Mouse (Mus musculus) bone marrow macrophage, adult 2 months (primary cell): ENCODE results near the gene Htr6. TPM values are rescaled to one million over a fixed set of nuclear protein-coding genes. Genes with fewer than 3 reads are reported as not detected.

Experiments used
- H3K27ac ChIP-seq: 2 replicates; pipeline ENCODE4 v1.5.1; 2012; ENCODE audit warnings: low read depth, low read length; ENCODE audit not compliant: insufficient read depth
- H3K4me1 ChIP-seq: 2 replicates; pipeline ENCODE4 v1.6.1; 2012; ENCODE audit warnings: low read length; ENCODE audit not compliant: control insufficient read depth, insufficient read depth
- H3K4me3 ChIP-seq: 2 replicates; pipeline ENCODE4 v1.5.1; 2012; ENCODE audit warnings: mild to moderate bottlenecking, low read length, moderate library complexity; ENCODE audit not compliant: insufficient read depth
- CTCF ChIP-seq: IDR thresholded peaks from 2 replicates; pipeline ENCODE4 v1.5.1; 2012; ENCODE audit warnings: low read depth, mild to moderate bottlenecking, low read length, moderate library complexity
- POLR2A ChIP-seq: IDR thresholded peaks from 2 replicates; pipeline ENCODE4 v1.6.1; 2012; ENCODE audit warnings: mild to moderate bottlenecking, low read depth, low read length, borderline replicate concordance
- polyA plus RNA-seq: library from polyadenylated mRNA; stranded (reverse); fragments of >200 nt; gene quantifications from 2 replicates; pipeline ENCODE4 v1.2.4, GENCODE M21; 2012; ENCODE audit not compliant: missing spikeins, insufficient read depth, insufficient read length

Gene Htr6
- polyA plus RNA-seq, 1 experiment = not detected

- Histone ChIP-seq H3K4me1 (peaks cover 18% of the 10 kb centered on the region), H3K27ac (no peak overlapping the region), H3K4me3 (no peak overlapping the region)
- TF ChIP-seq POLR2A (no peak), CTCF (no peak)
These were observed 57.0 kb downstream of the Htr6 start for GRCm38 (mm10) chr4:139018388-139018787.

- Histone ChIP-seq H3K27ac (peak overlapping the region; percentile 52; the same call in 1 of the 2 replicates), H3K4me1 (peaks cover 22% of the 10 kb centered on the region), H3K4me3 (no peak overlapping the region)
- TF ChIP-seq POLR2A = no peak
- TF ChIP-seq CTCF = peak; percentile 68; the same call in 1 of the 2 replicates
These were observed 60.6 kb downstream of the Htr6 start for GRCm38 (mm10) chr4:139014793-139015192.

GRCm38 (mm10) chr4:139013281-139013680, 62.1 kb downstream of the Htr6 start:
- no peak overlapping the region for H3K4me3 ChIP-seq
- H3K27ac ChIP-seq = no peak overlapping the region
- peaks cover 22% of the 10 kb centered on the region for H3K4me1 ChIP-seq
- no peak for TF ChIP-seq CTCF
- TF ChIP-seq POLR2A = no peak

- H3K27ac ChIP-seq = no peak overlapping the region
- no peak overlapping the region for H3K4me3 ChIP-seq
- TF ChIP-seq CTCF (no peak), POLR2A (no peak)
- peaks cover 36% of the 10 kb centered on the region for H3K4me1 ChIP-seq
These were observed 64.1 kb downstream of the Htr6 start for GRCm38 (mm10) chr4:139011201-139011702.

Other genes starting within 250 kb of the Htr6 start
- gene Pla2g5, start 212.1 kb downstream of the Htr6 start, polyA plus RNA-seq = not detected in 2 replicates
- not detected in 2 replicates for gene Gm13030, start 201.6 kb downstream of the Htr6 start, polyA plus RNA-seq
- gene Pla2g2e, start 197.6 kb downstream of the Htr6 start, polyA plus RNA-seq = 0.96 TPM in 1 of 2 replicates, not detected in the other
- 4.8 and 8.0 TPM in 2 replicates for gene Otud3, start 161.6 kb downstream of the Htr6 start, polyA plus RNA-seq
- gene Rnf186, start 108.5 kb downstream of the Htr6 start, polyA plus RNA-seq = not detected in 2 replicates
- gene Tmco4, start 102.7 kb downstream of the Htr6 start, polyA plus RNA-seq = 5.4 and 6.5 TPM in 2 replicates
- gene Nbl1, start 17.4 kb upstream of the Htr6 start, polyA plus RNA-seq = 0.45 TPM in 1 of 2 replicates, not detected in the other
- gene Minos1, start 55.5 kb upstream of the Htr6 start, polyA plus RNA-seq = 151 and 166 TPM in 2 replicates
- 483 and 496 TPM in 2 replicates for gene Capzb, start 117.3 kb upstream of the Htr6 start, polyA plus RNA-seq
- 22.5 and 26.7 TPM in 2 replicates for gene Pqlc2, start 235.1 kb upstream of the Htr6 start, polyA plus RNA-seq
- gene Akr7a5, start 235.2 kb upstream of the Htr6 start, polyA plus RNA-seq = 17.5 and 19.3 TPM in 2 replicates